Mouse (Mus musculus) stomach, embryonic 16.5 days (tissue): ENCODE data around the gene Pdhx. TPM values are rescaled to one million over a fixed set of nuclear protein-coding genes. Genes with fewer than 3 reads are reported as not detected.

Source experiments
- ATAC-seq: fragments of 200-750 bp; cut with Nextera tagmentation; 2 replicates; pipeline ENCODE4 v1.8.0; 2017; ENCODE audit warnings: moderate number of reproducible peaks, moderate TSS enrichment; ENCODE audit not compliant: insufficient read depth, low FRiP score
- H3K27ac ChIP-seq: fragments of 300-500 bp; sonication (generic); 2 replicates; pipeline ENCODE4 v1.5.1; 2014; ENCODE audit warnings: low read length
- H3K27me3 ChIP-seq: fragments of 300-500 bp; sonication (generic); 2 replicates; pipeline ENCODE4 v1.6.1; 2014; ENCODE audit warnings: low read length, control low read depth, mixed read lengths; ENCODE audit not compliant: control insufficient read depth, insufficient read depth
- H3K36me3 ChIP-seq: fragments of 300-500 bp; sonication (generic); 2 replicates; pipeline ENCODE4 v1.6.1; 2014; ENCODE audit warnings: low read length; ENCODE audit not compliant: control insufficient read depth, insufficient read depth
- H3K4me1 ChIP-seq: fragments of 300-500 bp; sonication (generic); 2 replicates; pipeline ENCODE4 v1.6.1; 2014; ENCODE audit warnings: low read length, control low read depth, mixed read lengths; ENCODE audit not compliant: control insufficient read depth, insufficient read depth
- H3K4me2 ChIP-seq: fragments of 300-500 bp; sonication (generic); 2 replicates; pipeline ENCODE4 v1.6.1; 2014; ENCODE audit warnings: low read depth, low read length, mixed read lengths
- H3K4me3 ChIP-seq: fragments of 300-500 bp; sonication (generic); replicated peaks from 2 replicates; pipeline ENCODE4 v1.5.1; 2014; ENCODE audit warnings: mild to moderate bottlenecking, low read length
- H3K9ac ChIP-seq: fragments of 300-500 bp; sonication (generic); 2 replicates; pipeline ENCODE4 v1.6.1; 2014; ENCODE audit warnings: low read length
- H3K9me3 ChIP-seq: fragments of 300-500 bp; sonication (generic); replicated peaks from 2 replicates; pipeline ENCODE4 v1.6.1; 2016; ENCODE audit warnings: low read length, control low read depth; ENCODE audit not compliant: control insufficient read depth
- WGBS: fragments of 180-500 bp; shearing (Covaris S2); extraction: QIAGEN DNeasy Blood & Tissue Kit; methylation state at CpG from one replicate; pipeline ENCODE4 v1.1.7; 2014; 5-methylcytosine and 5-hydroxymethylcytosine counted together
- polyA plus RNA-seq: library from polyadenylated mRNA; unstranded; fragments of >200 nt; fragmentation: Nextera tagmentation; extraction: Ambion mirVana; gene quantifications from 2 replicates; pipeline ENCODE4 v1.2.1, GENCODE M21; 2015

Gene Pdhx
- polyA plus RNA-seq, 1 experiment from 2014 or later: 39.6 TPM

DNA sequence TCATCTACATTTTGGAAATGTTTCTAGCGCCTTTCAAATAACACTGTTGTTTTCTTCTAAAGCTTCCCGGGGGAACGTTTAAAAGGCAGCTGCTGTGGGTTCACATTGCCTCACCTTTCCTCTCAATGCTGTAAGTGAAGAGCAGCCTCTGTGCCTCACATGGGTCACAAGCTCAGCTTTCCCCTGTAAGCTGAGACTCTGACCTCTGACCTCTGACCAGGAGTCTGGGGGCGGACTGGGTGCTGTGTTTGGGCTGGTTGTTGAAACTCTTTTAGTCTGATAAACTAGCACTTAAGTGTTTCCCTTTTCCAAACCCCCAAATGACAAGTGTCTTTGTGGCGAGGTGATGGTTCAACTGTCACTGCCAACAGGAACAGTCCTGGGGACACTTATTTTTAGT is 100.7 kb downstream of the Pdhx start:
- Histone ChIP-seq H3K9me3 (no peaks in the 10 kb centered on the region), H3K4me1 (no peaks in the 10 kb centered on the region), H3K9ac (no peak overlapping the region), H3K36me3 (no peaks in the 10 kb centered on the region), H3K27me3 (no peaks in the 10 kb centered on the region), H3K27ac (no peak overlapping the region), H3K4me2 (no peak overlapping the region), H3K4me3 (no peak overlapping the region)
- no peak for ATAC-seq
- WGBS: 42% methylated on average over 5 of the region's 5 CpGs

DNA sequence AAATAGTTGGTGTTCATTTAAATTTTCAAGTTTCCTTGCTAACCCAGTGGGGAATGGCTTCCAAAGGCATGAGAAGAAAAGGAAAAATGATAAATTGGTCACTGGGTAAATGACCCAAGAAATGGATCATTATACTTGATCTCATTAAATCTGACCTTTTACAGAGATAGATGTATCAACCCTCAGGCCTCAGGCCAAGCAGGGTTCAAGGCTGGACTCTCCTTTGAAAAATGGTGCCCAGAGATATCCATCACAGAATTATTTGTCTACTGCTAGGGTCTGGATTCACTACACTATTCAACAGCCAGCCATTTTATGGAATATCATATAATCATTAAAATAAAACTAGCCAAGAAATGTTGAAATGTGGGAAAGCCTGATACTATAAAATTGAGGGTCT is 101.4 kb downstream of the Pdhx start:
- Histone ChIP-seq H3K9me3 (no peaks in the 10 kb centered on the region), H3K4me3 (no peak overlapping the region), H3K36me3 (no peaks in the 10 kb centered on the region), H3K27ac (no peak overlapping the region), H3K9ac (no peak overlapping the region), H3K4me2 (no peak overlapping the region), H3K4me1 (no peaks in the 10 kb centered on the region), H3K27me3 (no peaks in the 10 kb centered on the region)
- no peak for ATAC-seq

Other genes starting within 250 kb of the Pdhx start
- 26.5 and 33.8 TPM in 2 replicates for gene Cd44, start 171.8 kb downstream of the Pdhx start, polyA plus RNA-seq
- gene Apip, start 162 bp upstream of the Pdhx start, polyA plus RNA-seq: 61.0 and 63.0 TPM in 2 replicates
- 39.1 and 52.8 TPM in 2 replicates for gene Ehf, start 229.8 kb upstream of the Pdhx start, polyA plus RNA-seq